In genomic region chr11:50443259-50444065, GRCm38 (mm10) we compare ENCODE assay signal across 9 mouse cellular contexts. TPM values are rescaled to one million over a fixed set of nuclear protein-coding genes. Genes with fewer than 3 reads are reported as not detected.
DNase-seq lines count a peak whose midpoint lies in the region; ATAC-seq and TF ChIP-seq lines count a peak whose summit lies in the region.
"Had no signal": no experiment of that assay in that cellular context is flagged by ENCODE, and none has a peak within 500 bp of the region (broad histone marks: within the 10 kb centered on the region; RNA-seq: fewer than 3 reads in every experiment).

No protein-coding gene starts in this region.

- ATAC-seq in forebrain, postnatal 0 days, result peak; percentile 29
- no peak for ATAC-seq in forebrain, embryonic 11.5 days (replicated peaks; ENCODE audit: low FRiP score)
- no peak for ATAC-seq in midbrain, embryonic 11.5 days (ENCODE audit: low FRiP score)
- ATAC-seq in midbrain, embryonic 15.5 days (replicated peaks), result no peak
- ATAC-seq in embryonic facial prominence, embryonic 12.5 days (ENCODE audit: insufficient number of reproducible peaks, insufficient read depth, low FRiP score, low TSS enrichment), result 0 out of 2 replicates have a peak, but pooled peaks have one; percentile 52

- no peak overlapping the region for H3K4me2 ChIP-seq in forebrain, postnatal 0 days (ENCODE audit: low read depth)
- H3K4me2 ChIP-seq in forebrain, embryonic 11.5 days (ENCODE audit: low read depth, low read length, severe bottlenecking), result no peak overlapping the region
- no peak overlapping the region for H3K4me2 ChIP-seq in midbrain, embryonic 11.5 days
- no peak overlapping the region for H3K4me2 ChIP-seq in midbrain, embryonic 15.5 days
- no peak overlapping the region for H3K4me2 ChIP-seq in embryonic facial prominence, embryonic 12.5 days (replicated peaks)

- H3K27me3 ChIP-seq in forebrain, postnatal 0 days (ENCODE audit: insufficient read depth, low read length), result no peaks in the 10 kb centered on the region; the same call in 1 of the 2 replicates
- no peaks in the 10 kb centered on the region for H3K27me3 ChIP-seq in forebrain, embryonic 11.5 days (ENCODE audit: control insufficient read depth, insufficient read depth, low read length)
- H3K27me3 ChIP-seq in midbrain, embryonic 11.5 days (ENCODE audit: control insufficient read depth, insufficient read depth, low read length), result no peaks in the 10 kb centered on the region
- no peaks in the 10 kb centered on the region for H3K27me3 ChIP-seq in midbrain, embryonic 15.5 days (replicated peaks)
- H3K27me3 ChIP-seq in embryonic facial prominence, embryonic 12.5 days, result 0 out of 2 replicates have a peak, but pooled peaks cover 3% of the 10 kb centered on the region
- H3K27me3 ChIP-seq in splenic B cell, adult 2 months (ENCODE audit: control insufficient read depth, insufficient read depth, low read length, poor library complexity, severe bottlenecking), result no peaks in the 10 kb centered on the region

- H3K9ac ChIP-seq in forebrain, postnatal 0 days, result no peak overlapping the region
- H3K9ac ChIP-seq in forebrain, embryonic 11.5 days (ENCODE audit: low read length), result no peak overlapping the region
- no peak overlapping the region for H3K9ac ChIP-seq in midbrain, embryonic 11.5 days (ENCODE audit: low read length)
- no peak overlapping the region for H3K9ac ChIP-seq in midbrain, embryonic 15.5 days
- H3K9ac ChIP-seq in embryonic facial prominence, embryonic 12.5 days, result no peak overlapping the region

- H3K4me3 ChIP-seq in forebrain, postnatal 0 days (ENCODE audit: low read depth, low read length), result no peak overlapping the region
- H3K4me3 ChIP-seq in forebrain, embryonic 11.5 days (ENCODE audit: low read depth, low read length), result no peak overlapping the region
- no peak overlapping the region for H3K4me3 ChIP-seq in midbrain, embryonic 11.5 days (ENCODE audit: low read depth, low read length)
- no peak overlapping the region for H3K4me3 ChIP-seq in midbrain, embryonic 15.5 days
- no peak overlapping the region for H3K4me3 ChIP-seq in embryonic facial prominence, embryonic 12.5 days

- TF ChIP-seq CTCF in forebrain, postnatal 0 days (IDR thresholded peaks at IDR 0.05; ENCODE audit: low read depth), result peak; percentile 78

- no peaks in the 10 kb centered on the region for H3K4me1 ChIP-seq in forebrain, postnatal 0 days (ENCODE audit: insufficient read depth)
- H3K4me1 ChIP-seq in forebrain, embryonic 11.5 days (replicated peaks; ENCODE audit: control insufficient read depth, insufficient read depth, low read length), result no peaks in the 10 kb centered on the region
- no peaks in the 10 kb centered on the region for H3K4me1 ChIP-seq in midbrain, embryonic 11.5 days (ENCODE audit: control insufficient read depth, insufficient read depth, low read length)
- no peaks in the 10 kb centered on the region for H3K4me1 ChIP-seq in midbrain, embryonic 15.5 days
- H3K4me1 ChIP-seq in embryonic facial prominence, embryonic 12.5 days, result no peaks in the 10 kb centered on the region

- WGBS in forebrain, postnatal 0 days, result 72% methylated on average over 5 of the region's 5 CpGs
- WGBS in forebrain, embryonic 11.5 days, result 77% methylated on average over 5 of the region's 5 CpGs
- WGBS in midbrain, embryonic 11.5 days, result 79% methylated on average over 5 of the region's 5 CpGs
- WGBS in midbrain, embryonic 15.5 days, result 74% methylated on average over 5 of the region's 5 CpGs
- 71% methylated on average over 5 of the region's 5 CpGs for WGBS in embryonic facial prominence, embryonic 12.5 days

- peak; percentile 81 for DNase-seq in forebrain, postnatal 0 days
- no peak for DNase-seq in forebrain, embryonic 11.5 days (ENCODE audit: low spot score)
- DNase-seq in midbrain, embryonic 11.5 days (ENCODE audit: low spot score, missing footprints), result peak; percentile 93
- peak; percentile 72 for DNase-seq in splenic B cell, adult 2 months (ENCODE audit: low read depth, low spot score)
- no peak for DNase-seq in spleen, postnatal 4 days (ENCODE audit: low spot score in 2 of 2)
- no peak for DNase-seq in thymus, postnatal 36 days
- DNase-seq: gastrocnemius, postnatal 10 days had no signal

- no peak overlapping the region for H3K27ac ChIP-seq in forebrain, postnatal 0 days (ENCODE audit: low read depth, low read length)
- no peak overlapping the region for H3K27ac ChIP-seq in forebrain, embryonic 11.5 days (ENCODE audit: low read depth, low read length)
- H3K27ac ChIP-seq in midbrain, embryonic 11.5 days (ENCODE audit: low read depth, low read length), result no peak overlapping the region
- no peak overlapping the region for H3K27ac ChIP-seq in midbrain, embryonic 15.5 days
- H3K27ac ChIP-seq in embryonic facial prominence, embryonic 12.5 days, result no peak overlapping the region

- H3K9me3 ChIP-seq in forebrain, postnatal 0 days (ENCODE audit: low read length), result no peaks in the 10 kb centered on the region
- no peaks in the 10 kb centered on the region for H3K9me3 ChIP-seq in forebrain, embryonic 11.5 days (ENCODE audit: control insufficient read depth, low read length)
- no peaks in the 10 kb centered on the region for H3K9me3 ChIP-seq in midbrain, embryonic 11.5 days (ENCODE audit: control insufficient read depth, low read length)
- no peaks in the 10 kb centered on the region for H3K9me3 ChIP-seq in midbrain, embryonic 15.5 days
- H3K9me3 ChIP-seq in embryonic facial prominence, embryonic 12.5 days, result no peaks in the 10 kb centered on the region

- H3K36me3 ChIP-seq in forebrain, postnatal 0 days (ENCODE audit: insufficient read depth), result no peaks in the 10 kb centered on the region
- no peaks in the 10 kb centered on the region for H3K36me3 ChIP-seq in forebrain, embryonic 11.5 days (ENCODE audit: control insufficient read depth, insufficient read depth, low read length)
- no peaks in the 10 kb centered on the region for H3K36me3 ChIP-seq in midbrain, embryonic 11.5 days (ENCODE audit: control insufficient read depth, insufficient read depth, low read length)
- H3K36me3 ChIP-seq in midbrain, embryonic 15.5 days (replicated peaks), result no peaks in the 10 kb centered on the region
- no peaks in the 10 kb centered on the region for H3K36me3 ChIP-seq in embryonic facial prominence, embryonic 12.5 days
- H3K36me3 ChIP-seq in splenic B cell, adult 2 months (ENCODE audit: control insufficient read depth, insufficient read depth, low read length, poor library complexity, severe bottlenecking), result no peaks in the 10 kb centered on the region

RNA-seq across cellular contexts. Expression of gene Rufy1, which starts 12.5 kb away (rescaled TPM):
- 20.5 and 22.6 TPM in 2 replicates for total RNA-seq in forebrain, postnatal 0 days (2014; rRNA removed)
- polyA plus RNA-seq in forebrain, postnatal 0 days (2015; fragmentation: Nextera tagmentation; extraction: Ambion mirVana), result 18.3 and 25.0 TPM in 2 replicates
- 23.9 and 26.7 TPM in 2 replicates for polyA plus RNA-seq in forebrain, embryonic 11.5 days (2014; fragmentation: Nextera tagmentation; extraction: Ambion mirVana)
- polyA plus RNA-seq in midbrain, embryonic 11.5 days (2014; fragmentation: Nextera tagmentation; extraction: Ambion mirVana), result 24.7 and 27.3 TPM in 2 replicates
- 28.1 and 29.5 TPM in 2 replicates for polyA plus RNA-seq in midbrain, embryonic 15.5 days (2015; fragmentation: Nextera tagmentation; extraction: Ambion mirVana)
- 24.9 and 27.1 TPM in 2 replicates for polyA plus RNA-seq in embryonic facial prominence, embryonic 12.5 days (2016; fragmentation: Nextera tagmentation; extraction: Ambion mirVana)

Comparison
In these comparisons a context has a peak if more than half of its experiments do, and no peak if none do; other contexts are left out.
1. ATAC-seq: peak in forebrain, postnatal 0 days (single experiment) and embryonic facial prominence, embryonic 12.5 days (single experiment); none in forebrain, embryonic 11.5 days (single experiment), midbrain, embryonic 11.5 days (single experiment) and midbrain, embryonic 15.5 days (single experiment).
2. DNase-seq: peak in forebrain, postnatal 0 days (single experiment), midbrain, embryonic 11.5 days (single experiment) and splenic B cell, adult 2 months (single experiment); none in forebrain, embryonic 11.5 days (single experiment), spleen, postnatal 4 days (0 of 2) and thymus, postnatal 36 days (0 of 2).